In genomic region chr13:41568926-41569325, GRCm38 (mm10) we compare ENCODE assay signal across 25 mouse cellular contexts. TPM values are rescaled to one million over a fixed set of nuclear protein-coding genes. Genes with fewer than 3 reads are reported as not detected.
DNase-seq lines count a peak whose midpoint lies in the region; ATAC-seq and TF ChIP-seq lines count a peak whose summit lies in the region.
"Had no signal": no experiment of that assay in that cellular context is flagged by ENCODE, and none has a peak within 500 bp of the region (broad histone marks: within the 10 kb centered on the region; RNA-seq: fewer than 3 reads in every experiment).

No protein-coding gene starts in this region.

- 87% methylated on average over 8 of the region's 8 CpGs for WGBS in midbrain, embryonic 11.5 days
- 94% methylated on average over 8 of the region's 8 CpGs for WGBS in midbrain, postnatal 0 days

- peak; percentile 13 for DNase-seq in kidney, adult 9 months
- DNase-seq in kidney, adult 11 months: no peak
- DNase-seq in midbrain, embryonic 11.5 days (ENCODE audit: low spot score, missing footprints): peak; percentile 62
- no peak for DNase-seq in midbrain, postnatal 0 days (ENCODE audit: low spot score)
- peak; percentile 66 for DNase-seq in lung, postnatal 10 days
- no peak for DNase-seq in retina, postnatal 1 day
- no peak for DNase-seq in embryo, embryonic 9.5 days (ENCODE audit: extremely low spot score)
- DNase-seq: cerebellum, adult 2 months; cerebellum, postnatal 25 days; gastrocnemius, postnatal 10 days; heart, adult 11 months; liver, embryonic 13.5 days; midbrain, embryonic 14.5 days; right cerebral cortex, adult 18-20 months; right cerebral cortex, postnatal 4 days; thymus, postnatal 36 days had no signal

- no peaks in the 10 kb centered on the region for H3K36me3 ChIP-seq in midbrain, embryonic 11.5 days (ENCODE audit: control insufficient read depth, insufficient read depth, low read length)
- H3K36me3 ChIP-seq in midbrain, postnatal 0 days (ENCODE audit: insufficient read depth, low read length): no peaks in the 10 kb centered on the region
- H3K36me3 ChIP-seq: embryonic facial prominence, embryonic 15.5 days; forebrain, embryonic 15.5 days; hindbrain, embryonic 15.5 days; limb, embryonic 13.5 days; liver, embryonic 13.5 days; neural tube, embryonic 13.5 days; stomach, embryonic 15.5 days had no signal

- H3K4me3 ChIP-seq in midbrain, embryonic 11.5 days (ENCODE audit: low read depth, low read length): no peak overlapping the region
- H3K4me3 ChIP-seq in midbrain, postnatal 0 days (ENCODE audit: low read depth, low read length): no peak overlapping the region
- H3K4me3 ChIP-seq: embryonic facial prominence, embryonic 15.5 days; forebrain, embryonic 15.5 days; hindbrain, embryonic 15.5 days; limb, embryonic 13.5 days; liver, embryonic 13.5 days; megakaryocyte, embryonic 14.5 days; neural tube, embryonic 13.5 days; stomach, embryonic 15.5 days had no signal

- TF ChIP-seq CTCF in midbrain, postnatal 0 days (IDR thresholded peaks at IDR 0.05): no peak

- H3K27me3 ChIP-seq in midbrain, embryonic 11.5 days (ENCODE audit: control insufficient read depth, insufficient read depth, low read length): no peaks in the 10 kb centered on the region
- H3K27me3 ChIP-seq in midbrain, postnatal 0 days (ENCODE audit: insufficient read depth, low read length): no peaks in the 10 kb centered on the region
- H3K27me3 ChIP-seq: embryonic facial prominence, embryonic 15.5 days; forebrain, embryonic 15.5 days; hindbrain, embryonic 15.5 days; limb, embryonic 13.5 days; liver, embryonic 13.5 days; neural tube, embryonic 13.5 days; stomach, embryonic 15.5 days had no signal

- H3K27ac ChIP-seq in midbrain, embryonic 11.5 days (ENCODE audit: low read depth, low read length): no peak overlapping the region
- H3K27ac ChIP-seq in midbrain, postnatal 0 days (ENCODE audit: low read depth, low read length): no peak overlapping the region
- H3K27ac ChIP-seq: embryonic facial prominence, embryonic 15.5 days; forebrain, embryonic 15.5 days; hindbrain, embryonic 15.5 days; limb, embryonic 13.5 days; liver, embryonic 13.5 days; neural tube, embryonic 13.5 days; stomach, embryonic 15.5 days had no signal

- no peak for ATAC-seq in midbrain, embryonic 11.5 days (ENCODE audit: low FRiP score)
- no peak for ATAC-seq in midbrain, postnatal 0 days (ENCODE audit: low FRiP score)
- 0 out of 2 replicates have a peak, but pooled peaks have one; percentile 24 for ATAC-seq in megakaryocyte progenitor cell, adult 5-6 weeks (replicated peaks; ENCODE audit: poor library complexity)
- ATAC-seq: forebrain, embryonic 15.5 days had no signal

- H3K9me3 ChIP-seq in midbrain, embryonic 11.5 days (ENCODE audit: control insufficient read depth, low read length): no peaks in the 10 kb centered on the region
- no peaks in the 10 kb centered on the region for H3K9me3 ChIP-seq in midbrain, postnatal 0 days (ENCODE audit: low read length)
- H3K9me3 ChIP-seq: embryonic facial prominence, embryonic 15.5 days; forebrain, embryonic 15.5 days; hindbrain, embryonic 15.5 days; limb, embryonic 13.5 days; liver, embryonic 13.5 days; megakaryocyte, embryonic 14.5 days; neural tube, embryonic 13.5 days; stomach, embryonic 15.5 days had no signal

- no peak overlapping the region for H3K9ac ChIP-seq in midbrain, embryonic 11.5 days (ENCODE audit: low read length)
- H3K9ac ChIP-seq in midbrain, postnatal 0 days (replicated peaks; ENCODE audit: low read length, poor library complexity, severe bottlenecking): no peak overlapping the region
- H3K9ac ChIP-seq: embryonic facial prominence, embryonic 15.5 days; forebrain, embryonic 15.5 days; hindbrain, embryonic 15.5 days; limb, embryonic 13.5 days; liver, embryonic 13.5 days; neural tube, embryonic 13.5 days; stomach, embryonic 15.5 days had no signal

- no peak overlapping the region for H3K4me2 ChIP-seq in midbrain, embryonic 11.5 days
- no peak overlapping the region for H3K4me2 ChIP-seq in midbrain, postnatal 0 days (ENCODE audit: low read depth, low read length, poor library complexity, severe bottlenecking)
- H3K4me2 ChIP-seq: embryonic facial prominence, embryonic 15.5 days; forebrain, embryonic 15.5 days; heart, embryonic 11.5 days; hindbrain, embryonic 15.5 days; limb, embryonic 13.5 days; liver, embryonic 13.5 days; neural tube, embryonic 13.5 days; stomach, embryonic 15.5 days had no signal

- H3K4me1 ChIP-seq in midbrain, embryonic 11.5 days (ENCODE audit: control insufficient read depth, insufficient read depth, low read length): peaks cover 2% of the 10 kb centered on the region; the same call in 1 of the 2 replicates
- H3K4me1 ChIP-seq in midbrain, postnatal 0 days (ENCODE audit: insufficient read depth, low read length): no peaks in the 10 kb centered on the region
- H3K4me1 ChIP-seq: liver, embryonic 13.5 days; stomach, embryonic 15.5 days had no signal

RNA-seq across cellular contexts. Expression of gene Tmem170b, which starts 36.8 kb away (rescaled TPM):
- 23.8 and 25.9 TPM in 2 replicates for polyA plus RNA-seq in midbrain, embryonic 11.5 days (2014; fragmentation: Nextera tagmentation; extraction: Ambion mirVana)
- 33.2 and 39.3 TPM in 2 replicates for total RNA-seq in midbrain, postnatal 0 days (2014; rRNA removed)
- polyA plus RNA-seq in midbrain, postnatal 0 days (2015; fragmentation: Nextera tagmentation; extraction: Ambion mirVana): 37.4 and 39.3 TPM in 2 replicates
- 27.3 and 31.5 TPM in 2 replicates for total RNA-seq in megakaryocyte progenitor cell, adult 5-6 weeks (2015)
- total RNA-seq in megakaryocyte progenitor cell, adult 5-6 weeks (2017): 18.9 and 22.4 TPM in 2 replicates

Comparison
In these comparisons a context has a peak if more than half of its experiments do, and no peak if none do; other contexts are left out.
1. DNase-seq: peak in kidney, adult 9 months (single experiment), midbrain, embryonic 11.5 days (single experiment) and lung, postnatal 10 days (single experiment); none in kidney, adult 11 months (single experiment), midbrain, postnatal 0 days (single experiment), retina, postnatal 1 day (single experiment) and embryo, embryonic 9.5 days (single experiment).